Mouse (Mus musculus) adrenal gland, postnatal 0 days (tissue): ENCODE data around the gene Acin1. TPM values are rescaled to one million over a fixed set of nuclear protein-coding genes. Genes with fewer than 3 reads are reported as not detected.

ENCODE experiments used
- microRNA-seq: library from miRNA; unstranded; fragments of <30 nt; microRNA quantifications from one replicate; pipeline ENCODE4, GENCODE M21; 2016; ENCODE audit warnings: borderline replicate concordance; ENCODE audit not compliant: insufficient number of aligned reads
- polyA plus RNA-seq: library from polyadenylated mRNA; unstranded; fragments of >200 nt; fragmentation: Nextera tagmentation; extraction: Ambion mirVana; gene quantifications from 2 replicates; pipeline ENCODE4 v1.2.1, GENCODE M21; 2015

Acin1 gene
- 49.4 and 65.2 TPM in 2 replicates for polyA plus RNA-seq

GRCm38 (mm10) chr14:54686522-54687143 lies at the start of gene Acin1:
TSS of gene Acin1 (minus strand) at chr14:54686931.

GRCm38 (mm10) chr14:54712074-54712473 lies 25.3 kb upstream of the Acin1 start, which contains the start of gene Cebpe:
TSS of gene Cebpe (minus strand) at chr14:54712174.

GRCm38 (mm10) chr14:54698733-54699132 lies 12.0 kb upstream of the Acin1 start, which contains the start of gene Gm29776:
TSS of gene Gm29776 (minus strand) at chr14:54698833.

GRCm38 (mm10) chr14:54686063-54686521 lies 639 bp downstream of the Acin1 start, which contains the start of gene 1700123O20Rik:
TSS of gene 1700123O20Rik (plus strand) at chr14:54686216.

GRCm38 (mm10) chr14:54641305-54641969 lies 45.3 kb downstream of the Acin1 start, which contains the start of gene Cdh24:
TSS of gene Cdh24 (minus strand) at chr14:54641364.

GRCm38 (mm10) chr14:54640946-54641304 lies 45.8 kb downstream of the Acin1 start, which contains the start of gene Gm17606:
TSS of gene Gm17606 (plus strand) at chr14:54640952.

GRCm38 (mm10) chr14:54621133-54621532 lies 65.6 kb downstream of the Acin1 start, which contains the start of gene Psmb11:
TSS of gene Psmb11 (plus strand) at chr14:54621433.

GRCm38 (mm10) chr14:54617897-54618365 lies 68.8 kb downstream of the Acin1 start, which contains the start of gene Psmb5:
TSS of gene Psmb5 (minus strand) at chr14:54618022.

GRCm38 (mm10) chr14:54605752-54606321 lies 80.9 kb downstream of the Acin1 start, which contains the start of gene 4931414P19Rik:
TSS of gene 4931414P19Rik (minus strand) at chr14:54605993.

Small RNA genes lying within 50 kb of the gene (microRNA-seq; reads per million reads assigned to microRNA genes)
- gene Mir686 (not detected), gene Mir6948 (not detected)

Other genes starting within 250 kb of the Acin1 start
- 44.9 and 74.5 TPM in 2 replicates for gene Lrp10, start 222.8 kb downstream of the Acin1 start, polyA plus RNA-seq
- 1.4 and 2.5 TPM in 2 replicates for gene Rem2, start 210.8 kb downstream of the Acin1 start, polyA plus RNA-seq
- 27.4 and 39.2 TPM in 2 replicates for gene Prmt5, start 169.4 kb downstream of the Acin1 start, polyA plus RNA-seq
- 36.1 and 74.7 TPM in 2 replicates for gene Haus4, start 132.3 kb downstream of the Acin1 start, polyA plus RNA-seq
- gene Ajuba, start 109.4 kb downstream of the Acin1 start, polyA plus RNA-seq, result 14.2 and 19.9 TPM in 2 replicates
- gene 4931414P19Rik, start 80.9 kb downstream of the Acin1 start, polyA plus RNA-seq, result 3.4 and 3.5 TPM in 2 replicates
- gene Psmb5, start 68.9 kb downstream of the Acin1 start, polyA plus RNA-seq, result 435 and 451 TPM in 2 replicates
- gene Psmb11, start 65.5 kb downstream of the Acin1 start, polyA plus RNA-seq, result 0.03 TPM in 1 of 2 replicates, not detected in the other
- gene Gm17606, start 46.0 kb downstream of the Acin1 start, polyA plus RNA-seq, result not detected in 2 replicates
- gene Cdh24, start 45.6 kb downstream of the Acin1 start, polyA plus RNA-seq, result 0.80 and 0.84 TPM in 2 replicates
- gene 1700123O20Rik, start 715 bp downstream of the Acin1 start, polyA plus RNA-seq, result 88.8 and 106 TPM in 2 replicates
- gene Gm29776, start 11.9 kb upstream of the Acin1 start, polyA plus RNA-seq, result 0.11 and 0.19 TPM in 2 replicates
- gene Cebpe, start 25.2 kb upstream of the Acin1 start, polyA plus RNA-seq, result 0.77 and 1.2 TPM in 2 replicates
- gene Slc7a8, start 95.0 kb upstream of the Acin1 start, polyA plus RNA-seq, result 16.5 and 30.8 TPM in 2 replicates
- 1.1 and 1.5 TPM in 2 replicates for gene Rnf212b, start 127.2 kb upstream of the Acin1 start, polyA plus RNA-seq
- gene Homez, start 184.0 kb upstream of the Acin1 start, polyA plus RNA-seq, result 5.6 and 9.5 TPM in 2 replicates
- 1.6 and 1.8 TPM in 2 replicates for gene Ppp1r3e, start 190.6 kb upstream of the Acin1 start, polyA plus RNA-seq
- 3.2 and 4.3 TPM in 2 replicates for gene Bcl2l2, start 196.4 kb upstream of the Acin1 start, polyA plus RNA-seq
- gene Gm20521, start 196.5 kb upstream of the Acin1 start, polyA plus RNA-seq, result 2.8 TPM in 1 of 2 replicates, not detected in the other
- 56.6 and 88.0 TPM in 2 replicates for gene Pabpn1, start 205.6 kb upstream of the Acin1 start, polyA plus RNA-seq
- gene Slc22a17, start 226.2 kb upstream of the Acin1 start, polyA plus RNA-seq, result 47.4 and 48.2 TPM in 2 replicates
- 10.4 and 13.2 TPM in 2 replicates for gene Efs, start 239.2 kb upstream of the Acin1 start, polyA plus RNA-seq
- gene Il25, start 245.8 kb upstream of the Acin1 start, polyA plus RNA-seq, result 0.32 TPM in 1 of 2 replicates, not detected in the other
- 5.5 and 12.5 TPM in 2 replicates for gene Cmtm5, start 249.3 kb upstream of the Acin1 start, polyA plus RNA-seq